19 mouse cellular contexts compared by ENCODE assay signal in genomic region chr2:168065511-168065910, GRCm38 (mm10). TPM values are rescaled to one million over a fixed set of nuclear protein-coding genes. Genes with fewer than 3 reads are reported as not detected.
DNase-seq lines count a peak whose midpoint lies in the region; ATAC-seq and TF ChIP-seq lines count a peak whose summit lies in the region.
"Had no signal": no experiment of that assay in that cellular context is flagged by ENCODE, and none has a peak within 500 bp of the region (broad histone marks: within the 10 kb centered on the region; RNA-seq: fewer than 3 reads in every experiment).

No protein-coding gene starts in this region.

- ATAC-seq in lung, embryonic 14.5 days (ENCODE audit: insufficient read depth): peak; percentile 38; the same call in 1 of the 2 replicates
- peak; percentile 88 for ATAC-seq in intestine, embryonic 16.5 days
- ATAC-seq: CD4-positive, CD25-positive, alpha-beta regulatory T cell, adult 4 months; forebrain, embryonic 16.5 days; midbrain, embryonic 16.5 days had no signal

- H3K36me3 ChIP-seq in lung, embryonic 14.5 days (ENCODE audit: insufficient read depth): no peaks in the 10 kb centered on the region
- H3K36me3 ChIP-seq in intestine, embryonic 16.5 days (ENCODE audit: control insufficient read depth, insufficient read depth, low read length): no peaks in the 10 kb centered on the region
- H3K36me3 ChIP-seq: embryonic facial prominence, embryonic 10.5 days; hindbrain, embryonic 15.5 days; kidney, embryonic 15.5 days; limb, embryonic 13.5 days; liver, embryonic 15.5 days had no signal

- no peak overlapping the region for H3K4me3 ChIP-seq in lung, embryonic 14.5 days (ENCODE audit: low read depth, low read length)
- no peak overlapping the region for H3K4me3 ChIP-seq in intestine, embryonic 16.5 days (ENCODE audit: low read length)
- H3K4me3 ChIP-seq: embryonic facial prominence, embryonic 10.5 days; hindbrain, embryonic 15.5 days; kidney, embryonic 15.5 days; left cerebral cortex, adult 2 months; limb, embryonic 13.5 days; liver, embryonic 15.5 days had no signal

- no peak overlapping the region for H3K9ac ChIP-seq in lung, embryonic 14.5 days
- no peak overlapping the region for H3K9ac ChIP-seq in intestine, embryonic 16.5 days (ENCODE audit: low read depth, low read length)
- H3K9ac ChIP-seq: hindbrain, embryonic 15.5 days; kidney, embryonic 15.5 days; limb, embryonic 13.5 days; liver, embryonic 15.5 days had no signal

- no peak overlapping the region for H3K4me2 ChIP-seq in lung, embryonic 14.5 days
- H3K4me2 ChIP-seq in intestine, embryonic 16.5 days (ENCODE audit: low read depth, low read length): no peak overlapping the region
- H3K4me2 ChIP-seq: hindbrain, embryonic 15.5 days; kidney, embryonic 15.5 days; limb, embryonic 13.5 days; liver, embryonic 15.5 days had no signal

- DNase-seq in lung, embryonic 14.5 days: no peak
- no peak for DNase-seq in lung, postnatal 25 days (ENCODE audit: low spot score)
- peak; percentile 47 for DNase-seq in ZHBTc4 (ENCODE audit: low read depth, low spot score)
- no peak for DNase-seq in gastrocnemius, adult 18-20 months (ENCODE audit: low spot score)
- no peak for DNase-seq in thymus, adult 18-20 months
- DNase-seq in c-Kit-positive CD71-positive TER-119-positive erythroid progenitor cells, embryonic 14.5 days (ENCODE audit: low spot score): no peak
- DNase-seq: cerebellum, postnatal 14 days; heart, postnatal 10 days; thymus, postnatal 36 days had no signal

- H3K4me1 ChIP-seq in lung, embryonic 14.5 days (ENCODE audit: insufficient read depth): no peaks in the 10 kb centered on the region
- H3K4me1 ChIP-seq in intestine, embryonic 16.5 days (ENCODE audit: control insufficient read depth, insufficient read depth, low read length): 0 out of 2 replicates have a peak, but pooled peaks cover 2% of the 10 kb centered on the region
- H3K4me1 ChIP-seq: hindbrain, embryonic 15.5 days; limb, embryonic 13.5 days; liver, embryonic 15.5 days had no signal

- WGBS in lung, embryonic 14.5 days: 53% methylated on average over 7 of the region's 7 CpGs
- 48% methylated on average over 7 of the region's 7 CpGs for WGBS in intestine, embryonic 16.5 days

- no peak for TF ChIP-seq CTCF in lung, embryonic 14.5 days (IDR thresholded peaks at IDR 0.05; ENCODE audit: low read depth)

- no peaks in the 10 kb centered on the region for H3K9me3 ChIP-seq in lung, embryonic 14.5 days (ENCODE audit: low read depth, low read length)
- no peaks in the 10 kb centered on the region for H3K9me3 ChIP-seq in intestine, embryonic 16.5 days (ENCODE audit: control insufficient read depth, low read length)
- H3K9me3 ChIP-seq: embryonic facial prominence, embryonic 10.5 days; hindbrain, embryonic 15.5 days; kidney, embryonic 15.5 days; limb, embryonic 13.5 days; liver, embryonic 15.5 days had no signal

- no peak overlapping the region for H3K27ac ChIP-seq in lung, embryonic 14.5 days (ENCODE audit: low read depth)
- H3K27ac ChIP-seq in intestine, embryonic 16.5 days (ENCODE audit: low read length): peak overlapping the region; percentile 17; the same call in 1 of the 2 replicates
- H3K27ac ChIP-seq: embryonic facial prominence, embryonic 10.5 days; hindbrain, embryonic 15.5 days; kidney, embryonic 15.5 days; left cerebral cortex, adult 2 months; limb, embryonic 13.5 days; liver, embryonic 15.5 days had no signal

- no peaks in the 10 kb centered on the region for H3K27me3 ChIP-seq in lung, embryonic 14.5 days (ENCODE audit: insufficient read depth, low read length)
- H3K27me3 ChIP-seq in intestine, embryonic 16.5 days (replicated peaks; ENCODE audit: control insufficient read depth, insufficient read depth, low read length): no peaks in the 10 kb centered on the region
- H3K27me3 ChIP-seq: hindbrain, embryonic 15.5 days; kidney, embryonic 15.5 days; limb, embryonic 13.5 days; liver, embryonic 15.5 days had no signal

RNA-seq across cellular contexts. Expression of gene Pard6b, which starts 15.3 kb away (rescaled TPM):
- 14.0 and 14.1 TPM in 2 replicates for polyA plus RNA-seq in lung, embryonic 14.5 days (2014; fragmentation: Nextera tagmentation; extraction: Ambion mirVana)
- polyA plus RNA-seq in intestine, embryonic 16.5 days (2015; fragmentation: Nextera tagmentation; extraction: Ambion mirVana): 7.8 and 13.9 TPM in 2 replicates
- total RNA-seq in gastrocnemius, adult 18-20 months (2021): 1 to 10 TPM; 1.0 to 2.4 TPM

RNA-seq across cellular contexts. Expression of gene Ripor3, which starts 55.1 kb away (rescaled TPM):
- polyA plus RNA-seq in lung, embryonic 14.5 days (2014; fragmentation: Nextera tagmentation; extraction: Ambion mirVana): 2.0 and 2.2 TPM in 2 replicates
- polyA plus RNA-seq in intestine, embryonic 16.5 days (2015; fragmentation: Nextera tagmentation; extraction: Ambion mirVana): 2.7 and 3.1 TPM in 2 replicates
- under 1 TPM; 0.09 to 0.11 TPM for total RNA-seq in gastrocnemius, adult 18-20 months (2021)
